Mouse (Mus musculus): ENCODE results near the gene Bach2. TPM values are rescaled to one million over a fixed set of nuclear protein-coding genes. Genes with fewer than 3 reads are reported as not detected.

Gene Bach2
- polyA plus RNA-seq, 1 experiment from 2014 or later: 21.9 TPM

DNA sequence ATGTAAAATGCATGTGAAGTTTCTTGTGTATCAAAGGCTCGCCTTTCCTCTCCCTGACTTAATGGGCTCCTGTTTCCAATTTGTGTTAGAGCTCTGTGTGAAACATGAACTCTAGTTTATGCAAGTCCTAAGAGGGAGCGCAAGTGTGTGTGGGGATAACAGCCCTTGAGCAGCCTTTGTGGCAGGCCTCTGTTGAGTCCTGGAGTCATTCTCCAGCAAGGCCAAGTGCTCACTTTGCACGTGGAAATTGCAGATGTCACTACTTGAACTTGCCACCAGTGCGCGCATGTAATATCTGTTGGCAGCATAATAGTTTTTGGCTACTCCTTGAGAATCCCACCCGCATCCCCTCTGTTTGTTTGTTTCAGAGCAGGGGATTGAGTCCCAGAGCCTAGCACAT lies 28.1 kb downstream of the Bach2 start:
- 84% methylated on average over 6 of the region's 6 CpGs for WGBS
- peaks cover 6% of the 10 kb centered on the region; the same call in 1 of the 2 replicates for H3K4me1 ChIP-seq (ENCODE audit: control insufficient read depth, insufficient read depth, low read length)
- H3K4me3 ChIP-seq (ENCODE audit: low read depth, low read length): no peak overlapping the region
- ATAC-seq (no peak), DNase-seq (ENCODE audit: low spot score) (no peak)
- no peaks in the 10 kb centered on the region for H3K27me3 ChIP-seq (replicated peaks; ENCODE audit: control insufficient read depth, insufficient read depth, low read length)
- no peaks in the 10 kb centered on the region for H3K9me3 ChIP-seq (replicated peaks; ENCODE audit: control insufficient read depth, low read length)
- H3K36me3 ChIP-seq (ENCODE audit: control insufficient read depth, insufficient read depth, low read length): peaks cover 9% of the 10 kb centered on the region
- H3K4me2 ChIP-seq (ENCODE audit: low read length): no peak overlapping the region
- H3K9ac ChIP-seq (ENCODE audit: low read length): no peak overlapping the region
- no peak overlapping the region for H3K27ac ChIP-seq (ENCODE audit: low read depth, low read length)

GRCm38 (mm10) chr4:32268042-32268441 lies 29.4 kb downstream of the Bach2 start:
- DNase-seq (ENCODE audit: low spot score) (no peak), ATAC-seq (no peak)
- no peak overlapping the region for H3K4me2 ChIP-seq (ENCODE audit: low read length)
- H3K9ac ChIP-seq (ENCODE audit: low read length): no peak overlapping the region
- peaks cover 9% of the 10 kb centered on the region for H3K36me3 ChIP-seq (ENCODE audit: control insufficient read depth, insufficient read depth, low read length)
- no peaks in the 10 kb centered on the region for H3K9me3 ChIP-seq (replicated peaks; ENCODE audit: control insufficient read depth, low read length)
- peaks cover 6% of the 10 kb centered on the region; the same call in 1 of the 2 replicates for H3K4me1 ChIP-seq (ENCODE audit: control insufficient read depth, insufficient read depth, low read length)
- no peaks in the 10 kb centered on the region for H3K27me3 ChIP-seq (replicated peaks; ENCODE audit: control insufficient read depth, insufficient read depth, low read length)
- H3K4me3 ChIP-seq (ENCODE audit: low read depth, low read length): no peak overlapping the region
- 90% methylated on average over 1 of the region's 1 CpGs for WGBS
- H3K27ac ChIP-seq (ENCODE audit: low read depth, low read length): no peak overlapping the region

GRCm38 (mm10) chr4:32272398-32272797 lies 33.8 kb downstream of the Bach2 start:
- H3K4me1 ChIP-seq (ENCODE audit: control insufficient read depth, insufficient read depth, low read length): peaks cover under 1% of the 10 kb centered on the region; the same call in 1 of the 2 replicates
- peaks cover 9% of the 10 kb centered on the region for H3K36me3 ChIP-seq (ENCODE audit: control insufficient read depth, insufficient read depth, low read length)
- H3K9ac ChIP-seq (ENCODE audit: low read length): no peak overlapping the region
- H3K4me2 ChIP-seq (ENCODE audit: low read length): no peak overlapping the region
- H3K4me3 ChIP-seq (ENCODE audit: low read depth, low read length): no peak overlapping the region
- no peak overlapping the region for H3K27ac ChIP-seq (ENCODE audit: low read depth, low read length)
- WGBS: 87% methylated on average over 5 of the region's 5 CpGs
- H3K9me3 ChIP-seq (replicated peaks; ENCODE audit: control insufficient read depth, low read length): no peaks in the 10 kb centered on the region
- no peaks in the 10 kb centered on the region for H3K27me3 ChIP-seq (replicated peaks; ENCODE audit: control insufficient read depth, insufficient read depth, low read length)
- no peak for ATAC-seq
- no peak for DNase-seq (ENCODE audit: low spot score)

GRCm38 (mm10) chr4:32274776-32275294 lies 36.2 kb downstream of the Bach2 start:
- 94% methylated on average over 6 of the region's 6 CpGs for WGBS
- H3K4me2 ChIP-seq (ENCODE audit: low read length): no peak overlapping the region
- peaks cover 5% of the 10 kb centered on the region; the same call in 1 of the 2 replicates for H3K4me1 ChIP-seq (ENCODE audit: control insufficient read depth, insufficient read depth, low read length)
- no peaks in the 10 kb centered on the region for H3K9me3 ChIP-seq (replicated peaks; ENCODE audit: control insufficient read depth, low read length)
- DNase-seq (ENCODE audit: low spot score): no peak
- H3K27me3 ChIP-seq (replicated peaks; ENCODE audit: control insufficient read depth, insufficient read depth, low read length): no peaks in the 10 kb centered on the region
- H3K27ac ChIP-seq (ENCODE audit: low read depth, low read length): no peak overlapping the region
- no peak overlapping the region for H3K9ac ChIP-seq (ENCODE audit: low read length)
- ATAC-seq: no peak
- H3K36me3 ChIP-seq (ENCODE audit: control insufficient read depth, insufficient read depth, low read length): peaks cover 4% of the 10 kb centered on the region; the same call in 1 of the 2 replicates
- H3K4me3 ChIP-seq (ENCODE audit: low read depth, low read length): no peak overlapping the region

DNA sequence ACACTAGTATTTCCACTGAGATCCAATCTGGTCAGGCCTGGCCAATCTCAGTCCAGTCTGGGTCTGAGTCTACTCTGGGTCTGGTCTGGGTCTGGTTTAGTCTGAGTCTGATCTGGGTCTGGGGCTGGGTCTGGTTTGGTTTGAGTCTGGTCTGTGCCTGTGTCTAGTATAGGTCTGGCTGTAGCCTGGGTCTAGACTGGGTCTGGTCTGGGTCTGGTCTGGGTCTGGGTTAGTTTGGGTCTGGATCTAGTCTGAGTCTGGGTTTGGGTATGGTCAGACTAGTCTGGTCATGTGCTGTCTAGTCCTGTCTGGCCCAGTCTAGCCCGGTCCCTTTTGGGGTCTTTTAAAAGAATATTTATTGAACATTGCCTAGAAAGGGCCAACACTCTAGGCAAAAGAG lies 41.2 kb downstream of the Bach2 start:
- DNase-seq (ENCODE audit: low spot score) (no peak), ATAC-seq (0 out of 2 replicates have a peak, but pooled peaks have one; percentile 23)
- Histone ChIP-seq H3K4me3 (ENCODE audit: low read depth, low read length) (no peak overlapping the region), H3K27me3 (replicated peaks; ENCODE audit: control insufficient read depth, insufficient read depth, low read length) (no peaks in the 10 kb centered on the region), H3K4me1 (ENCODE audit: control insufficient read depth, insufficient read depth, low read length) (peaks cover 5% of the 10 kb centered on the region; the same call in 1 of the 2 replicates), H3K36me3 (ENCODE audit: control insufficient read depth, insufficient read depth, low read length) (no peaks in the 10 kb centered on the region), H3K27ac (ENCODE audit: low read depth, low read length) (no peak overlapping the region), H3K9ac (ENCODE audit: low read length) (no peak overlapping the region), H3K4me2 (ENCODE audit: low read length) (no peak overlapping the region), H3K9me3 (replicated peaks; ENCODE audit: control insufficient read depth, low read length) (no peaks in the 10 kb centered on the region)
- 85% methylated on average over 1 of the region's 1 CpGs for WGBS

DNA sequence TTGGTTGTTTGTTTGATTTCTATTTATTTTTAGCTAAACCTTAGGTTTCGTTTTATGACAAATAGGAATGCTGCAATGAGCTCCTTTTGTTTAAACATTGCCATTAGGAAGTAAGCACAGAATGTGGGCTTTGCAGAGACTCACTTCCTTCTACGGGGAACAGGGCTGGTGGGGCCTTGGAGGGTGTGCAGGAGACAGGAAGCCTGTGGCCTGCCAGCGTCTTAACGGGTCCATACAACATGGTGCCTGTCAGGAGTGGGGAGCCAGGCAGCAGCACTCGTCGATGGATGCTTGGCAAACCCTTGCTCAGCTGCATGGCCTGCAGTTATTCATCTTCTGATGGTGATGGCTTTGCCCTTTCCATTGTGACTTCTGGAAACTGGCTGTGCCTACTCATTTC lies 41.8 kb downstream of the Bach2 start:
- peaks cover 5% of the 10 kb centered on the region; the same call in 1 of the 2 replicates for H3K4me1 ChIP-seq (ENCODE audit: control insufficient read depth, insufficient read depth, low read length)
- ATAC-seq (no peak), DNase-seq (ENCODE audit: low spot score) (no peak)
- H3K9ac ChIP-seq (ENCODE audit: low read length): no peak overlapping the region
- H3K4me2 ChIP-seq (ENCODE audit: low read length): no peak overlapping the region
- no peak overlapping the region for H3K27ac ChIP-seq (ENCODE audit: low read depth, low read length)
- H3K9me3 ChIP-seq (replicated peaks; ENCODE audit: control insufficient read depth, low read length): no peaks in the 10 kb centered on the region
- WGBS: 66% methylated on average over 6 of the region's 6 CpGs
- H3K27me3 ChIP-seq (replicated peaks; ENCODE audit: control insufficient read depth, insufficient read depth, low read length): no peaks in the 10 kb centered on the region
- no peaks in the 10 kb centered on the region for H3K36me3 ChIP-seq (ENCODE audit: control insufficient read depth, insufficient read depth, low read length)
- no peak overlapping the region for H3K4me3 ChIP-seq (ENCODE audit: low read depth, low read length)

DNA sequence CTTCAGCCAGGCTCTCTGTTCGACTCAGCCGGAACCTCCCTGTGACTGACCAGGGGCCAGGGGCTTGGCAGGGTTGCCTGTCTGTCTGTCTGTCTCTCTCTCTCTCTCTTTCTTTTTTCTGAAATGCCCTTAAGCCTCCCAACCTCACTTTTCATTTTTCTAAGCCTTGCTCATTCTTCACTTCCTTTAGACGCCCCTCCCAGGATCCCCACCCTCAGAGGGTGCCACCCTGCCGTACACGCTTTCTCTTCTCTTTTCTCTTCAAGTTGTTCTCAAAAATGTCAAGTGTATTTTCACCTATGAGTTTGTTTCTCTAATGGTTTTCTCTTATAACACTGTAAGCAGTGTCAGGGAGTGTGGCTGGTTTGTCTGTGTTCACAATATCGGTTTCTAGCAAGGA lies 42.7 kb downstream of the Bach2 start:
- Histone ChIP-seq H3K4me2 (ENCODE audit: low read length) (no peak overlapping the region), H3K27ac (ENCODE audit: low read depth, low read length) (no peak overlapping the region), H3K4me3 (ENCODE audit: low read depth, low read length) (no peak overlapping the region), H3K36me3 (ENCODE audit: control insufficient read depth, insufficient read depth, low read length) (no peaks in the 10 kb centered on the region), H3K9ac (ENCODE audit: low read length) (no peak overlapping the region), H3K4me1 (ENCODE audit: control insufficient read depth, insufficient read depth, low read length) (peaks cover 11% of the 10 kb centered on the region), H3K27me3 (replicated peaks; ENCODE audit: control insufficient read depth, insufficient read depth, low read length) (no peaks in the 10 kb centered on the region), H3K9me3 (replicated peaks; ENCODE audit: control insufficient read depth, low read length) (no peaks in the 10 kb centered on the region)
- ATAC-seq (no peak), DNase-seq (ENCODE audit: low spot score) (no peak)
- WGBS: 88% methylated on average over 6 of the region's 6 CpGs

DNA sequence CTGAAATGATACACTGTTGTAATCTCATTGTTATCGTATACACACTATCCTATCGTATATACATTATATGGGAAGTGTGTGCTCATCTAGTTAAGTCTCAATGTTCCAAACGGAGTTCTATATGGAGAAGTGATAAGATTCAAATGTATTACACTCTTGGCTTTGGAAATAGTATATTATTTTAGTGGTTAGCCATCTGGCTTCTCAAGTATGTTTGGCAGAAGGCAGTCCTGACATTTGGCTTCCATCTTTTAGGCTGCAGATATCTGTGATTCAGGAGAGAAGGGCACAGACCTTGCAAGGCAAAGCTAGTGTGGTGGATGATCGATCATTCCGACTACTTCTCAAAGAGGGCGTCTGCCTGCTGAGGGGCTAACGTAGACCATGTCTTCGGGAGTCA lies 47.8 kb downstream of the Bach2 start:
- 81% methylated on average over 8 of the region's 8 CpGs for WGBS
- 0 out of 2 replicates have a peak, but pooled peaks have one; percentile 18 for ATAC-seq
- DNase-seq (ENCODE audit: low spot score): no peak

DNA sequence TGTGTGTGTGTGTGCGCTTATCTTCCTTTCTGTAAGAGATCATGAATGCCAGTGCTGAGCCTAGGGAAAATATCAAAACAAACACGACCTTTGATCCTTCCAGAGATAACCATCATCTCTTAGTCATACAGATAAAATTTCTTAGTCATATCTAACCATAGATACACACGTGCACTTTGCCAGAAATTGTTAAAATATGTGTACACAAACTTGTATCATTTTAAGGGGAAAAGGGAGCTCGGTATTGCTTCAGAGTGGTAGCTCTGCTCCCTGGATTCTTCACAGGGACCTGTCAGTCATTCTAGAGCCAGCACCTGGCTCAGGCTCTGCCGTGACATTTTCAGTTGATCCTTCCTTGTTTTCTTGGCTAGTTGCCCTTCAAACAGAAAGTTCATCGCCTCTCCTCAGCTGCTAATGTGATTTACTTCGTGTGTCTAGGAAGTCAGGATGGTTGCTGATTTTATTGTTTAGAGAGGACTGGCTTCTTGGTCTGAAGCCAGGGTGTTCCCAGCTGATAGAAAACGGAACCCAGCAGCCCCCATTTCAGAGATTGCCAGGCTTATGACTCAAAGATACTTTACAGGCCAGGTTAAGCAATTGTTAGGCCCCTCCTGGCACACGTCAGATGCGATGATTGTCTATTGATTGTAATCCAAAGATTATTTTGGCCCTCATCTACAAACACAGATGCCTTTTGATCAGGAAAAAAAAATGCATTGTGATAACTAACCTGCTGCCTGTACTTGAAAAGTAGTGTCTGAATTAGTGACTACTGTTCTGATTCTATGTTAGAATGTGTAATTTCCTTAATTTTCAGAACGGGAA lies 49.6 kb downstream of the Bach2 start:
- H3K4me2 ChIP-seq (ENCODE audit: low read length): no peak overlapping the region
- H3K27ac ChIP-seq (ENCODE audit: low read depth, low read length): peak overlapping the region; percentile 21; the same call in 1 of the 2 replicates
- 49% methylated on average over 11 of the region's 11 CpGs for WGBS
- H3K27me3 ChIP-seq (replicated peaks; ENCODE audit: control insufficient read depth, insufficient read depth, low read length): no peaks in the 10 kb centered on the region
- peaks cover 48% of the 10 kb centered on the region for H3K4me1 ChIP-seq (ENCODE audit: control insufficient read depth, insufficient read depth, low read length)
- DNase-seq (ENCODE audit: low spot score) (peak; percentile 61), ATAC-seq (peak; percentile 35; the same call in 1 of the 2 replicates)
- no peak overlapping the region for H3K9ac ChIP-seq (ENCODE audit: low read length)
- no peaks in the 10 kb centered on the region for H3K9me3 ChIP-seq (replicated peaks; ENCODE audit: control insufficient read depth, low read length)
- H3K4me3 ChIP-seq (ENCODE audit: low read depth, low read length): no peak overlapping the region
- H3K36me3 ChIP-seq (ENCODE audit: control insufficient read depth, insufficient read depth, low read length): no peaks in the 10 kb centered on the region

More for the DNA sequence above, 47.8 kb downstream of the Bach2 start:
- Histone ChIP-seq H3K36me3 (ENCODE audit: control insufficient read depth, insufficient read depth, low read length) (no peaks in the 10 kb centered on the region), H3K9ac (ENCODE audit: low read length) (no peak overlapping the region), H3K9me3 (replicated peaks; ENCODE audit: control insufficient read depth, low read length) (no peaks in the 10 kb centered on the region), H3K27me3 (replicated peaks; ENCODE audit: control insufficient read depth, insufficient read depth, low read length) (no peaks in the 10 kb centered on the region), H3K4me1 (ENCODE audit: control insufficient read depth, insufficient read depth, low read length) (peaks cover 40% of the 10 kb centered on the region), H3K4me2 (ENCODE audit: low read length) (no peak overlapping the region), H3K4me3 (ENCODE audit: low read depth, low read length) (no peak overlapping the region), H3K27ac (ENCODE audit: low read depth, low read length) (no peak overlapping the region)
